Mouse (Mus musculus) lung, postnatal 0 days (tissue): Measurements from ENCODE around the gene Unkl.

Experiments
- CTCF ChIP-seq: IDR thresholded peaks from 2 replicates; pipeline ENCODE4 v1.5.1; 2016; ENCODE audit warnings: antibody characterized with exemption, mild to moderate bottlenecking
- EP300 ChIP-seq: IDR thresholded peaks from 2 replicates; pipeline ENCODE4 v1.6.1; 2016; ENCODE audit warnings: antibody characterized with exemption, mild to moderate bottlenecking, control low read depth

- TF ChIP-seq CTCF (no peak), EP300 (no peak)
Measured at GRCm38 (mm10) chr17:25138803-25139202, 49.4 kb upstream of the Unkl start.
